Mouse (Mus musculus) erythroblast, embryonic 14.5 days (primary cell): Measurements from ENCODE around the gene Msmb.

Experiments
- GATA1 ChIP-seq: IDR thresholded peaks from 2 replicates; pipeline ENCODE4 v1.6.1; 2012; ENCODE audit warnings: low read length, inconsistent platforms, mixed read lengths
- TAL1 ChIP-seq: IDR thresholded peaks from 3 replicates; pipeline ENCODE4 v1.6.1; 2012; ENCODE audit warnings: low read length, inconsistent platforms, mixed read lengths

- no peak for TF ChIP-seq TAL1
- TF ChIP-seq GATA1, result no peak
Observed at GRCm38 (mm10) chr14:32105663-32106062, 36.2 kb upstream of the Msmb start.
